Mouse (Mus musculus) bone marrow, adult 2 months (tissue): ENCODE measurements around the gene Il21. TPM values are rescaled to one million over a fixed set of nuclear protein-coding genes. Genes with fewer than 3 reads are reported as not detected.

Source experiments
- H3K27ac ChIP-seq: fragments of 200-500 bp; 2 replicates; pipeline ENCODE4 v1.5.1; 2012; ENCODE audit warnings: low read depth, mild to moderate bottlenecking, control low read depth, inconsistent platforms, low read length; ENCODE audit not compliant: control insufficient read depth, poor library complexity, insufficient read depth
- H3K4me1 ChIP-seq: fragments of 200-500 bp; 2 replicates; pipeline ENCODE4 v1.6.1; 2011; ENCODE audit warnings: low read length; ENCODE audit not compliant: control insufficient read depth, insufficient read depth
- H3K4me3 ChIP-seq: fragments of 200-500 bp; replicated peaks from 2 replicates; pipeline ENCODE3; 2011; ENCODE audit warnings: mild to moderate bottlenecking, low read depth, low read length, control low read depth; ENCODE audit not compliant: control insufficient read depth
- CTCF ChIP-seq: fragments of 200-500 bp; IDR thresholded peaks from 2 replicates; pipeline ENCODE4 v1.5.1; 2011; ENCODE audit warnings: low read length, control low read depth; ENCODE audit not compliant: control insufficient read depth, insufficient read depth
- POLR2A ChIP-seq: fragments of 200-500 bp; IDR thresholded peaks from 2 replicates; pipeline ENCODE4 v1.6.1; 2011; ENCODE audit warnings: low read depth, mild to moderate bottlenecking, control low read depth, low read length, borderline replicate concordance; ENCODE audit not compliant: control insufficient read depth
- WGBS: fragments of 180-500 bp; shearing (Covaris S2); methylation state at CpG from one replicate; pipeline ENCODE4 v1.1.7; 2018; 5-methylcytosine and 5-hydroxymethylcytosine counted together
- polyA plus RNA-seq: library from polyadenylated mRNA; stranded (reverse); fragments of >200 nt; gene quantifications from 2 replicates; pipeline ENCODE4 v1.2.4, GENCODE M21; 2011; ENCODE audit warnings: low replicate concordance; ENCODE audit not compliant: missing spikeins, insufficient read depth, insufficient read length

The Il21 gene
- polyA plus RNA-seq, result not detected in 2 replicates

GRCm38 (mm10) chr3:37232586-37233222 is at the start of gene Il21:
TSS of gene Il21 (minus strand) at chr3:37232636.
- H3K4me1 ChIP-seq, result no peaks in the 10 kb centered on the region
- H3K27ac ChIP-seq, result no peak within 1 kb of the TSS
- TF ChIP-seq POLR2A, result no peak
- no peak for TF ChIP-seq CTCF
- WGBS, result 79% methylated on average over 7 of the region's 7 CpGs
- no peak within 1 kb of the TSS for H3K4me3 ChIP-seq

- H3K27ac ChIP-seq, result no peak overlapping the region
- H3K4me1 ChIP-seq, result no peaks in the 10 kb centered on the region; the same call in 1 of the 2 replicates
- WGBS, result 2% methylated on average over 8 of the region's 8 CpGs
- TF ChIP-seq POLR2A, result no peak
- no peak for TF ChIP-seq CTCF
- peak overlapping the region; percentile 48 for H3K4me3 ChIP-seq
Measured at GRCm38 (mm10) chr3:37280871-37281270, 48.4 kb upstream of the Il21 start.

- no peaks in the 10 kb centered on the region; the same call in 1 of the 2 replicates for H3K4me1 ChIP-seq
- no peak overlapping the region for H3K27ac ChIP-seq
- H3K4me3 ChIP-seq, result no peak overlapping the region
- TF ChIP-seq POLR2A (no peak), CTCF (no peak)
- WGBS, result 88% methylated on average over 1 of the region's 1 CpGs
Measured at GRCm38 (mm10) chr3:37280221-37280620, 47.8 kb upstream of the Il21 start.

GRCm38 (mm10) chr3:37274661-37275060 is 42.2 kb upstream of the Il21 start:
- WGBS, result 59% methylated on average over 6 of the region's 6 CpGs
- H3K27ac ChIP-seq, result no peak overlapping the region

GRCm38 (mm10) chr3:37273092-37273491 is 40.7 kb upstream of the Il21 start:
- Histone ChIP-seq H3K27ac (no peak overlapping the region), H3K4me3 (no peak overlapping the region), H3K4me1 (no peaks in the 10 kb centered on the region; the same call in 1 of the 2 replicates)
- WGBS, result 27% methylated on average over 7 of the region's 7 CpGs
- TF ChIP-seq CTCF (no peak), POLR2A (no peak)

More at GRCm38 (mm10) chr3:37274661-37275060, 42.2 kb upstream of the Il21 start:
- TF ChIP-seq CTCF (no peak), POLR2A (no peak)
- no peaks in the 10 kb centered on the region; the same call in 1 of the 2 replicates for H3K4me1 ChIP-seq
- H3K4me3 ChIP-seq, result no peak overlapping the region

GRCm38 (mm10) chr3:37271209-37271608 is 38.8 kb upstream of the Il21 start:
- no peaks in the 10 kb centered on the region; the same call in 1 of the 2 replicates for H3K4me1 ChIP-seq
- H3K27ac ChIP-seq, result no peak overlapping the region
- H3K4me3 ChIP-seq, result no peak overlapping the region
- WGBS, result 0% methylated on average over 1 of the region's 1 CpGs
- TF ChIP-seq CTCF (peak; percentile 82), POLR2A (no peak)

- TF ChIP-seq CTCF (no peak), POLR2A (no peak)
- H3K4me3 ChIP-seq, result no peak overlapping the region
- WGBS, result 69% methylated on average over 4 of the region's 4 CpGs
- H3K4me1 ChIP-seq, result no peaks in the 10 kb centered on the region; the same call in 1 of the 2 replicates
- H3K27ac ChIP-seq, result no peak overlapping the region
Measured at GRCm38 (mm10) chr3:37269926-37270325, 37.5 kb upstream of the Il21 start.

GRCm38 (mm10) chr3:37268338-37268737 is 35.9 kb upstream of the Il21 start:
- WGBS, result 84% methylated on average over 11 of the region's 11 CpGs
- no peak overlapping the region for H3K27ac ChIP-seq
- H3K4me1 ChIP-seq, result no peaks in the 10 kb centered on the region
- TF ChIP-seq CTCF (no peak), POLR2A (no peak)
- H3K4me3 ChIP-seq, result no peak overlapping the region
